Mouse (Mus musculus): ENCODE measurements at regions not wholly inside any gene's neighbourhood (a gene's known extent, or its start where the extent isn't known, plus 50 kb on each side); places are given as distances from the start of the nearest gene placed in this dataset.

DNA sequence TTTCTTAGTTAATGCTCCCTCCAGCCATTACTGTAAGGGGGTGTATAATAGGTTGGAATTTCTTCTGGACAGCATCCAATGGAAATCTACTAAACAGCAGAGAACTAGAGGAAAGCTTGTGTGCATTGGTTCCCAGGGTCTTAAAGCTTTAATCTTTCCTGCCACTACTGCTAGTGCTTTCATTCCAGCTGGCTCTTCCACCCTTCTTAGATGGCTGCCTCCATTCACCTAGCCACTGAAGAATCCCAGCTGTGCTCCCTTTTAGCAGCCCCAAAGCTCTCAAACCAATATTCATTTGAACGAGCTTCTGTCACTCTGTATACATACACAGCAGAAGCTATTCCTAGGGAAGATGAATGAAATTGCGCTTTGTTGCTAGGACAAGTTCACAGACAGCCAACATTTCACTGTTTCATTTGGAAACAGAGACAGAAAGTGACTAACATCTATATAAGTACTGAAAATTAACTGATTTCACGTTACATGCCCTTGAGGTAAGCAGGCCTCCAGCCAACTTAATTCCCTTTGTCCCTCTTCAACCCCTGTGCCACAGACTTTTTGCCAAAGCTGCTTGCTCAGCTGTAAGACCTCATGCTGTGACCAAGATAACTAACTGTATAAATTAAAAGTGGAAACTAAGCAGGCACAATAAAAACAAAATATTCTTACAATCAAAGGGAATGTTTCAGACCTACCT is 388.3 kb downstream of the Gm1140 start:
- Histone ChIP-seq H3K4me1 (ENCODE audit: control insufficient read depth, insufficient read depth, low read length) (no peaks in the 10 kb centered on the region), H3K4me2 (replicated peaks; ENCODE audit: low read depth, low read length, severe bottlenecking) (no peak overlapping the region), H3K4me3 (replicated peaks; ENCODE audit: low read length) (no peak overlapping the region), H3K9me3 (ENCODE audit: control insufficient read depth, low read length) (no peaks in the 10 kb centered on the region), H3K27me3 (ENCODE audit: control insufficient read depth, insufficient read depth, low read length) (no peaks in the 10 kb centered on the region), H3K9ac (ENCODE audit: low read depth, low read length, severe bottlenecking) (no peak overlapping the region), H3K36me3 (ENCODE audit: control insufficient read depth, insufficient read depth, low read length) (no peaks in the 10 kb centered on the region), H3K27ac (replicated peaks; ENCODE audit: low read depth, low read length) (no peak overlapping the region)
- TF ChIP-seq POLR2A (IDR thresholded peaks at IDR 0.05; ENCODE audit: borderline replicate concordance, extremely low read depth, insufficient read depth, insufficient read length), result no peak
- 66% methylated on average over 3 of the region's 3 CpGs for WGBS
- ATAC-seq (ENCODE audit: low FRiP score, low read depth), result no peak
- DNase-seq (ENCODE audit: low spot score), result peak; percentile 37

DNA sequence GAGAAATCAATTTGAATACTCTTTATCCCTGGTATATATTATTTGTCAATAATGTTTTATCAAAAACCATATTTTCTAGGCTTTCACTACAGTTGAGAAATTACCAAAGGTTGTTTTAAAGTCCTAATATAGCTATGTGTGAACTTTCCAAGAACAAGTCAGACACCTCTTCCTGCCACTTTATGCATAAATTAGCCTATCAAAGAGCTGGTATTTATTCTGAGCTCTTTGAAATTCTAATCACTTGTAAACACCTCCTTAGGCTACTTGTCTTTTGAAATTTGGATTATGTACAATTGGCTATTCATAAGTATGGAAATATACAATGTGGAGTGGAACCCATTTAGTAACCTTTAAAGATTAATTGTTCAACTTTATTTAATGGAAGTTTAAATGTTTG is 409.5 kb downstream of the Gm1140 start:
- Histone ChIP-seq H3K4me2 (replicated peaks; ENCODE audit: low read depth, low read length, severe bottlenecking) (no peak overlapping the region), H3K27me3 (ENCODE audit: control insufficient read depth, insufficient read depth, low read length) (no peaks in the 10 kb centered on the region), H3K27ac (replicated peaks; ENCODE audit: low read depth, low read length) (no peak overlapping the region), H3K4me3 (replicated peaks; ENCODE audit: low read length) (no peak overlapping the region), H3K9ac (ENCODE audit: low read depth, low read length, severe bottlenecking) (no peak overlapping the region), H3K4me1 (ENCODE audit: control insufficient read depth, insufficient read depth, low read length) (no peaks in the 10 kb centered on the region), H3K36me3 (ENCODE audit: control insufficient read depth, insufficient read depth, low read length) (no peaks in the 10 kb centered on the region), H3K9me3 (ENCODE audit: control insufficient read depth, low read length) (no peaks in the 10 kb centered on the region)
- TF ChIP-seq POLR2A (IDR thresholded peaks at IDR 0.05; ENCODE audit: borderline replicate concordance, extremely low read depth, insufficient read depth, insufficient read length), result no peak
- ATAC-seq (ENCODE audit: low FRiP score, low read depth) (no peak), DNase-seq (ENCODE audit: low spot score) (no peak)

DNA sequence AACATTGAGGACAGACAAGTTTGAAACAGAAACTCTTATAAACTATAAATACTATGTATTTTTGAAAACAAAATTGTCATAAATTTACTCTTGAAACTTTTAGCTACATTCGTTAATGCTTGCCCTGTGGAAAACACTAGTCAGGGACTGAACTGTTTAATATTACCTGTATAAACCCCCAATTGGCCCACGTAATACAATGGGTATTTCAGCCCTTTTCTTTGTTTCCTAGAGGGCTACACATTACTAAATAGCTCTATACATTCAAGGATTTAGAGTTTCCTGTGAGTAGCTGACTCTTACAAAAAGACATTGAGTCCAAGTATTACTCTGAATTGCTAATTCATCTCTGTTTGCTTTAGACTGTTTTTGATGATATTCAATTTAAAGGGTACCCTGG is 409.9 kb downstream of the Gm1140 start:
- H3K4me2 ChIP-seq (replicated peaks; ENCODE audit: low read depth, low read length, severe bottlenecking), result no peak overlapping the region
- WGBS, result 57% methylated on average over 2 of the region's 2 CpGs

DNA sequence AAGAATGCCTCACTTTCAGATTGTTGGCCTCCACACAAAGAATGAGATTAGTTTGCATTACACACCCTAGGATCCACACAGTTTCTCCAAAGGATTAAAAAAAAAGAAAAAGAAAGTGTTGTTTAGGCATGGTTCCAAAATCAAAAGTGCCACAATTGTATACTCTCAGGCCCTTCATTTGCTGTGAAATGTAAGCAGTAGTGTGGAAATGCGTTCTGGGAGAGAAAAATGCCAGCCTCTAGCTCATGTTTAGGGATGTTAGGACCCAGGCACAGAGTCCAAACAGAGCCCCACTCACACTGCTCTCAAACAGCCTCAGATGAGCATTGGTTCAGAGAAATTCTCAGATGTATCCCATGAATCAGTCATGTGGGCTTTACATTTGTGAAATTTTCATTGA is 410.4 kb downstream of the Gm1140 start:
- H3K27ac ChIP-seq (replicated peaks; ENCODE audit: low read depth, low read length), result no peak overlapping the region
- no peak overlapping the region for H3K4me3 ChIP-seq (replicated peaks; ENCODE audit: low read length)
- no peak overlapping the region for H3K9ac ChIP-seq (ENCODE audit: low read depth, low read length, severe bottlenecking)
- 63% methylated on average over 1 of the region's 1 CpGs for WGBS
- DNase-seq (ENCODE audit: low spot score) (no peak), ATAC-seq (ENCODE audit: low FRiP score, low read depth) (no peak)
- H3K4me2 ChIP-seq (replicated peaks; ENCODE audit: low read depth, low read length, severe bottlenecking), result no peak overlapping the region
- no peaks in the 10 kb centered on the region for H3K9me3 ChIP-seq (ENCODE audit: control insufficient read depth, low read length)
- no peaks in the 10 kb centered on the region for H3K36me3 ChIP-seq (ENCODE audit: control insufficient read depth, insufficient read depth, low read length)
- H3K4me1 ChIP-seq (ENCODE audit: control insufficient read depth, insufficient read depth, low read length), result no peaks in the 10 kb centered on the region
- H3K27me3 ChIP-seq (ENCODE audit: control insufficient read depth, insufficient read depth, low read length), result no peaks in the 10 kb centered on the region
- no peak for TF ChIP-seq POLR2A (IDR thresholded peaks at IDR 0.05; ENCODE audit: borderline replicate concordance, extremely low read depth, insufficient read depth, insufficient read length)

More for the DNA sequence above, 409.9 kb downstream of the Gm1140 start:
- no peak overlapping the region for H3K27ac ChIP-seq (replicated peaks; ENCODE audit: low read depth, low read length)
- DNase-seq (ENCODE audit: low spot score) (no peak), ATAC-seq (ENCODE audit: low FRiP score, low read depth) (no peak)
- H3K4me3 ChIP-seq (replicated peaks; ENCODE audit: low read length), result no peak overlapping the region
- H3K27me3 ChIP-seq (ENCODE audit: control insufficient read depth, insufficient read depth, low read length), result no peaks in the 10 kb centered on the region
- TF ChIP-seq POLR2A (IDR thresholded peaks at IDR 0.05; ENCODE audit: borderline replicate concordance, extremely low read depth, insufficient read depth, insufficient read length), result no peak
- H3K36me3 ChIP-seq (ENCODE audit: control insufficient read depth, insufficient read depth, low read length), result no peaks in the 10 kb centered on the region
- H3K9ac ChIP-seq (ENCODE audit: low read depth, low read length, severe bottlenecking), result no peak overlapping the region
- no peaks in the 10 kb centered on the region for H3K9me3 ChIP-seq (ENCODE audit: control insufficient read depth, low read length)
- H3K4me1 ChIP-seq (ENCODE audit: control insufficient read depth, insufficient read depth, low read length), result no peaks in the 10 kb centered on the region

DNA sequence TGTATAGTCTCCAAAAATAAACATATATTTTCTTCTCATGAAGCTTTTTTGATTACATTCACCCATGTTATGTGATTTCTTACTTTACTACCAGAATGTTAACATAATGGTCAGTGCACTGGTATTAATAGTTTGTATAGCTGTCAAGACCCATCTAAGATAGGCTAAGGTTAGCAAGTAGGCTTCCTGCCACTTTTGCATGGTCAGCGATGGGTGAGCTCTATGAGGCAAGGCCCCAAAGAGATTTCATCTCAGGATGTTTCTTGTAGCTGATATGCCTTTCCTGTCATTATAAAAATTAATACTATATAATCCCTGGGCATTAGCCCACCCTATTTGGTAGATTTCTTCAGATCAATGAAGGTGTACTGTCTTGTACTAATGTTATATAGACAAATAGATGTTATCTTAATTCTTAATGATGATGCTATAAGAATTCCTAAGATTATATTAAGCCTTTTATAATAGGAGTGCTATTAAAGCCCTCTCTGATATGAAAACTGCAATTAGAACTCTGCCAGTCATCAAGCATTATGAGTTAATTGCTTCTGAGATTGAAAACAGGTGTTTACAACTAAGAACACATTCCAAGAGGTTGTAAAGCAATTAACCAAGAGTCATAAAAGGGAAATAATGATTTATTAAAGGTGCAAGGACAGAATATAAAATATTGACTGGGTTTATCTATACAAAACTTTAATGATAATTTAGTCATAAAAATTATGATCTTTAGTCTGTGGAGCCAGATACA is 454.6 kb downstream of the Gm1140 start:
- no peak overlapping the region for H3K4me3 ChIP-seq (replicated peaks; ENCODE audit: low read length)
- no peak for DNase-seq (ENCODE audit: low spot score)
- H3K4me1 ChIP-seq (ENCODE audit: control insufficient read depth, insufficient read depth, low read length), result no peaks in the 10 kb centered on the region
- no peaks in the 10 kb centered on the region for H3K9me3 ChIP-seq (ENCODE audit: control insufficient read depth, low read length)
- ATAC-seq (ENCODE audit: low FRiP score, low read depth), result no peak
- no peaks in the 10 kb centered on the region for H3K36me3 ChIP-seq (ENCODE audit: control insufficient read depth, insufficient read depth, low read length)
- no peak for TF ChIP-seq POLR2A (IDR thresholded peaks at IDR 0.05; ENCODE audit: borderline replicate concordance, extremely low read depth, insufficient read depth, insufficient read length)
- H3K4me2 ChIP-seq (replicated peaks; ENCODE audit: low read depth, low read length, severe bottlenecking), result no peak overlapping the region
- no peak overlapping the region for H3K27ac ChIP-seq (replicated peaks; ENCODE audit: low read depth, low read length)
- WGBS, result 61% methylated on average over 1 of the region's 1 CpGs
- no peaks in the 10 kb centered on the region for H3K27me3 ChIP-seq (ENCODE audit: control insufficient read depth, insufficient read depth, low read length)
- no peak overlapping the region for H3K9ac ChIP-seq (ENCODE audit: low read depth, low read length, severe bottlenecking)
